Mouse (Mus musculus) forebrain, postnatal 0 days (tissue): ENCODE measurements at regions not wholly inside any gene's neighbourhood (a gene's known extent, or its start where the extent isn't known, plus 50 kb on each side); places are given as distances from the start of the nearest gene placed in this dataset.

Experiments used
- ATAC-seq: fragments of 200-750 bp; cut with Nextera tagmentation; 2 replicates; pipeline ENCODE4 v1.8.0; 2017; ENCODE audit warnings: mild to moderate bottlenecking, moderate library complexity
- DNase-seq: peaks from one replicate; pipeline ENCODE4 v3.0.0-alpha.2; 2015
- H3K27ac ChIP-seq: fragments of 300-500 bp; sonication (generic); 2 replicates; pipeline ENCODE4 v1.5.1; 2014; ENCODE audit warnings: low read depth, mild to moderate bottlenecking, antibody characterized with exemption, low read length, moderate library complexity, mixed read lengths
- H3K27me3 ChIP-seq: fragments of 300-500 bp; sonication (generic); 2 replicates; pipeline ENCODE4 v1.6.1; 2014; ENCODE audit warnings: mild to moderate bottlenecking, low read length, mixed read lengths; ENCODE audit not compliant: insufficient read depth
- H3K36me3 ChIP-seq: fragments of 300-500 bp; sonication (generic); 2 replicates; pipeline ENCODE4 v1.6.1; 2014; ENCODE audit warnings: mild to moderate bottlenecking, moderate library complexity; ENCODE audit not compliant: insufficient read depth
- H3K4me1 ChIP-seq: fragments of 300-500 bp; sonication (generic); 2 replicates; pipeline ENCODE4 v1.6.1; 2014; ENCODE audit warnings: antibody characterized with exemption; ENCODE audit not compliant: insufficient read depth
- H3K4me2 ChIP-seq: fragments of 300-500 bp; sonication (generic); 2 replicates; pipeline ENCODE4 v1.6.1; 2014; ENCODE audit warnings: low read depth, mild to moderate bottlenecking, moderate library complexity
- H3K4me3 ChIP-seq: fragments of 300-500 bp; sonication (generic); 2 replicates; pipeline ENCODE4 v1.5.1; 2014; ENCODE audit warnings: low read depth, low read length, mixed read lengths
- H3K9ac ChIP-seq: fragments of 300-500 bp; sonication (generic); 2 replicates; pipeline ENCODE4 v1.6.1; 2014; ENCODE audit warnings: mild to moderate bottlenecking
- H3K9me3 ChIP-seq: fragments of 300-500 bp; sonication (generic); 2 replicates; pipeline ENCODE4 v1.6.1; 2016; ENCODE audit warnings: low read length
- CTCF ChIP-seq: sonication (generic); IDR thresholded peaks from 2 replicates; pipeline ENCODE4 v1.5.1; 2016; ENCODE audit warnings: antibody characterized with exemption, control low read depth, low read depth
- WGBS: fragments of 180-500 bp; shearing (Covaris S2); extraction: QIAGEN DNeasy Blood & Tissue Kit; methylation state at CpG from one replicate; pipeline ENCODE4 v1.1.7; 2014; 5-methylcytosine and 5-hydroxymethylcytosine counted together

- Histone ChIP-seq H3K27ac (peak overlapping the region; percentile 10; the same call in 1 of the 2 replicates), H3K36me3 (no peaks in the 10 kb centered on the region), H3K9ac (no peak overlapping the region), H3K9me3 (no peaks in the 10 kb centered on the region), H3K4me2 (0 out of 2 replicates have a peak overlapping the region, but pooled peaks have one; percentile 0), H3K4me3 (no peak overlapping the region), H3K4me1 (no peaks in the 10 kb centered on the region), H3K27me3 (no peaks in the 10 kb centered on the region)
- ATAC-seq = peak; percentile 36; the same call in 1 of the 2 replicates
- 9% methylated on average over 10 of the region's 10 CpGs for WGBS
- no peak for TF ChIP-seq CTCF
- peak; percentile 43 for DNase-seq
Observed at GRCm38 (mm10) chr7:88206914-88207710, 70.8 kb upstream of the Ctsc start.

GRCm38 (mm10) chr7:88214713-88215198 is 63.1 kb upstream of the Ctsc start:
- no peak for TF ChIP-seq CTCF
- DNase-seq (no peak), ATAC-seq (no peak)
- Histone ChIP-seq H3K9ac (no peak overlapping the region), H3K36me3 (no peaks in the 10 kb centered on the region), H3K4me1 (no peaks in the 10 kb centered on the region), H3K27me3 (no peaks in the 10 kb centered on the region), H3K9me3 (no peaks in the 10 kb centered on the region), H3K4me3 (no peak overlapping the region), H3K4me2 (no peak overlapping the region), H3K27ac (no peak overlapping the region)
- 54% methylated on average over 2 of the region's 2 CpGs for whole genome bisulfite sequencing

- Histone ChIP-seq H3K36me3 (no peaks in the 10 kb centered on the region), H3K4me3 (no peak overlapping the region), H3K4me1 (no peaks in the 10 kb centered on the region), H3K27ac (no peak overlapping the region), H3K9me3 (no peaks in the 10 kb centered on the region), H3K4me2 (no peak overlapping the region), H3K9ac (no peak overlapping the region), H3K27me3 (no peaks in the 10 kb centered on the region)
- 91% methylated on average over 1 of the region's 1 CpGs for WGBS
- no peak for TF ChIP-seq CTCF
- no peak for DNase-seq
- no peak for ATAC-seq
Observed at GRCm38 (mm10) chr7:88215425-88215824, 62.5 kb upstream of the Ctsc start.

- H3K4me2 ChIP-seq = no peak overlapping the region
- no peak overlapping the region for H3K9ac ChIP-seq
- TF ChIP-seq CTCF = no peak
- H3K27ac ChIP-seq = no peak overlapping the region
- DNase-seq = no peak
- H3K9me3 ChIP-seq = no peaks in the 10 kb centered on the region
- H3K27me3 ChIP-seq = no peaks in the 10 kb centered on the region
- no peak overlapping the region for H3K4me3 ChIP-seq
- no peaks in the 10 kb centered on the region for H3K4me1 ChIP-seq
- H3K36me3 ChIP-seq = no peaks in the 10 kb centered on the region
- 84% methylated on average over 2 of the region's 2 CpGs for WGBS
- no peak for ATAC-seq
Observed at GRCm38 (mm10) chr7:88222141-88222540, 55.7 kb upstream of the Ctsc start.

- DNase-seq = no peak
- no peak overlapping the region for H3K4me3 ChIP-seq
- H3K27me3 ChIP-seq = no peaks in the 10 kb centered on the region
- no peak for TF ChIP-seq CTCF
- H3K27ac ChIP-seq = no peak overlapping the region
- H3K9me3 ChIP-seq = no peaks in the 10 kb centered on the region
- no peak overlapping the region for H3K4me2 ChIP-seq
- WGBS = 56% methylated on average over 1 of the region's 1 CpGs
- no peaks in the 10 kb centered on the region for H3K36me3 ChIP-seq
- no peak for ATAC-seq
- H3K9ac ChIP-seq = no peak overlapping the region
- no peaks in the 10 kb centered on the region for H3K4me1 ChIP-seq
Observed at GRCm38 (mm10) chr7:88225800-88226199, 52.1 kb upstream of the Ctsc start.
